Mouse (Mus musculus): Measurements from ENCODE around the gene Palm. TPM values are rescaled to one million over a fixed set of nuclear protein-coding genes. Genes with fewer than 3 reads are reported as not detected.

The Palm gene
- polyA plus RNA-seq, 1 experiment from 2014 or later: 29.6 TPM

DNA sequence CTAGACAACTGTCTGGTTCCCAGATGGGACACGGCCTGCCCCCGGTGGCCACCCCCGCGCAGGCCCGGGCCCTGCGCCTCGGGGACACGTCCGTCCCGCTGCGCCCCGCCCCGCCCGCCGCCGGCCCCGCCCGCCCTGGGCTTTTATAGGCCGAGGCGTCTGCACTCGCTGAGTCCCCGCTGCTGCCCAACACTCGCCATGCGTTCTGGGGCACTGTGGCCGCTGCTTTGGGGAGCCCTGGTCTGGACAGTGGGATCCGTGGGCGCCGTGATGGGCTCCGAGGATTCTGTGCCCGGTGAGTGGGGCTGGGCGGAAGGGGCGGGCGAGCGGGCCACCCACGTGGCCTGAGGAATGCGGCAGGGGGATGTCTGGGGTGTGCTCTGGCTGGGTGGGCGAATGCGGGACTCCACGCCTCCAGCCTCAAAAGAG, 16.3 kb upstream of the Palm start, which contains the start of gene Fstl3:
Gene Fstl3 (plus strand): TSS at position 170 of the 429 bp plus-strand sequence.
- ATAC-seq: no peak
- H3K4me2 ChIP-seq (replicated peaks; ENCODE audit: low read depth, low read length): peak within 1 kb of the TSS; percentile 58
- no peak for DNase-seq (ENCODE audit: low spot score)
- H3K9ac ChIP-seq (replicated peaks; ENCODE audit: low read depth): peak within 1 kb of the TSS; percentile 27; the same call in 1 of the 2 replicates
- H3K36me3 ChIP-seq (ENCODE audit: insufficient read depth, low read length): no peaks in the 10 kb centered on the region; the same call in 1 of the 2 replicates
- 3% methylated on average over 39 of the region's 39 CpGs for WGBS
- H3K4me3 ChIP-seq (ENCODE audit: low read depth, low read length): peak within 1 kb of the TSS; percentile 40
- H3K27ac ChIP-seq (ENCODE audit: low read length): peak within 1 kb of the TSS; percentile 60
- H3K9me3 ChIP-seq (ENCODE audit: low read length): no peaks in the 10 kb centered on the region
- peaks cover 17% of the 10 kb centered on the region; the same call in 1 of the 2 replicates for H3K4me1 ChIP-seq (ENCODE audit: insufficient read depth, low read depth, low read length)
- no peaks in the 10 kb centered on the region for H3K27me3 ChIP-seq (replicated peaks; ENCODE audit: insufficient read depth, low read length)
- TF ChIP-seq CTCF (IDR thresholded peaks at IDR 0.05) (no peak), EP300 (IDR thresholded peaks at IDR 0.05) (no peak)

DNA sequence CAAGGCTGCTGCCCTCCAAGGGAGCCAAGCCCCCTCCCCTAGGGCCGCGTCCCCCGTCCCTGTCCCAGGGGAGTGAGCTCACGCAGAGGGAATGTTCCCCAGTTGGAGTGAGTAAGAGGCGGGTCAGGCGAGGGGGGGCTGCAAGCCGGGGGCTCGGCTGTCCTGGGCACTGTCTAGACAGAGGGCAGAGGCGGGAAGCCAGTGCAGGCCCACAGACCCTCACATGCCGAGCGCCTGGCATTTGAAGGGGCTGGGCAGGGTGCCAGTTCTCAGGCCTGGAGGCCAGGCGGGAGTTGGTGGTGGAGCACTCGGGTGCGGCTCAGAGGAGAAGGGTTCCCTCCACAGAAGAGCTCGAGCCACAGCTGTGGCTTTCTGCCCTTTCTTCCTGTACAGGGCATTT, 15.4 kb upstream of the Palm start:
- no peak overlapping the region for H3K9ac ChIP-seq (replicated peaks; ENCODE audit: low read depth)
- ATAC-seq: peak; percentile 20
- DNase-seq (ENCODE audit: low spot score): peak; percentile 72
- peak overlapping the region; percentile 60 for H3K27ac ChIP-seq (ENCODE audit: low read length)
- H3K4me2 ChIP-seq (replicated peaks; ENCODE audit: low read depth, low read length): peak overlapping the region; percentile 58
- H3K4me1 ChIP-seq (ENCODE audit: insufficient read depth, low read depth, low read length): peaks cover 17% of the 10 kb centered on the region; the same call in 1 of the 2 replicates
- TF ChIP-seq EP300 (IDR thresholded peaks at IDR 0.05): 0 out of 2 replicates have a peak, but pooled peaks have one; percentile 29
- TF ChIP-seq CTCF (IDR thresholded peaks at IDR 0.05): no peak
- WGBS: 2% methylated on average over 15 of the region's 15 CpGs
- H3K9me3 ChIP-seq (ENCODE audit: low read length): no peaks in the 10 kb centered on the region
- no peaks in the 10 kb centered on the region for H3K27me3 ChIP-seq (replicated peaks; ENCODE audit: insufficient read depth, low read length)
- no peaks in the 10 kb centered on the region; the same call in 1 of the 2 replicates for H3K36me3 ChIP-seq (ENCODE audit: insufficient read depth, low read length)
- peak overlapping the region; percentile 40; the same call in 1 of the 2 replicates for H3K4me3 ChIP-seq (ENCODE audit: low read depth, low read length)

DNA sequence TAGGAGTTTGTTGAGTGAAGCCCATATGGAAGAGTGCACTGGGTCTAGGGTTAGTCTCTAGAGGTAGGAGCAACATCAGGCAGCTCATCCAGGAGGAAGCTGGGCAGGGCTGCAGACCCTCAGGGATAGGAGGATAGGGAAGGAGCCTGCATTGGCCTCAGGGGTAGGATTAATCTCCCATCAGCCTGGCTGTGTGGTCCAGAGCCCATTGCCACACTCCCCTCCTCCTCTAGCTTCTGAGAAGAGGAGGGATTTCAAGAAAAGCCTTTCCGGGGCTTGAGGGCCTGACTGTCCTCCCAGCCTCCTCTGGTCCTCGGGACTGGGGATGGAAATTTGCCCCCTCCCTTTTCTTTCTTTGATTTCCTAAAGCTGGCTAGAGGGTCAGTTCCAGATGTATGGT, 14.2 kb upstream of the Palm start:
- Histone ChIP-seq H3K4me2 (replicated peaks; ENCODE audit: low read depth, low read length) (0 out of 2 replicates have a peak overlapping the region, but pooled peaks have one; percentile 61), H3K4me1 (ENCODE audit: insufficient read depth, low read depth, low read length) (peaks cover 17% of the 10 kb centered on the region; the same call in 1 of the 2 replicates), H3K9me3 (ENCODE audit: low read length) (no peaks in the 10 kb centered on the region), H3K4me3 (ENCODE audit: low read depth, low read length) (no peak overlapping the region), H3K27me3 (replicated peaks; ENCODE audit: insufficient read depth, low read length) (no peaks in the 10 kb centered on the region), H3K36me3 (ENCODE audit: insufficient read depth, low read length) (no peaks in the 10 kb centered on the region; the same call in 1 of the 2 replicates), H3K9ac (replicated peaks; ENCODE audit: low read depth) (no peak overlapping the region), H3K27ac (ENCODE audit: low read length) (no peak overlapping the region)
- TF ChIP-seq CTCF (IDR thresholded peaks at IDR 0.05): no peak
- no peak for TF ChIP-seq EP300 (IDR thresholded peaks at IDR 0.05)
- no peak for ATAC-seq
- no peak for DNase-seq (ENCODE audit: low spot score)
- 17% methylated on average over 2 of the region's 2 CpGs for WGBS

DNA sequence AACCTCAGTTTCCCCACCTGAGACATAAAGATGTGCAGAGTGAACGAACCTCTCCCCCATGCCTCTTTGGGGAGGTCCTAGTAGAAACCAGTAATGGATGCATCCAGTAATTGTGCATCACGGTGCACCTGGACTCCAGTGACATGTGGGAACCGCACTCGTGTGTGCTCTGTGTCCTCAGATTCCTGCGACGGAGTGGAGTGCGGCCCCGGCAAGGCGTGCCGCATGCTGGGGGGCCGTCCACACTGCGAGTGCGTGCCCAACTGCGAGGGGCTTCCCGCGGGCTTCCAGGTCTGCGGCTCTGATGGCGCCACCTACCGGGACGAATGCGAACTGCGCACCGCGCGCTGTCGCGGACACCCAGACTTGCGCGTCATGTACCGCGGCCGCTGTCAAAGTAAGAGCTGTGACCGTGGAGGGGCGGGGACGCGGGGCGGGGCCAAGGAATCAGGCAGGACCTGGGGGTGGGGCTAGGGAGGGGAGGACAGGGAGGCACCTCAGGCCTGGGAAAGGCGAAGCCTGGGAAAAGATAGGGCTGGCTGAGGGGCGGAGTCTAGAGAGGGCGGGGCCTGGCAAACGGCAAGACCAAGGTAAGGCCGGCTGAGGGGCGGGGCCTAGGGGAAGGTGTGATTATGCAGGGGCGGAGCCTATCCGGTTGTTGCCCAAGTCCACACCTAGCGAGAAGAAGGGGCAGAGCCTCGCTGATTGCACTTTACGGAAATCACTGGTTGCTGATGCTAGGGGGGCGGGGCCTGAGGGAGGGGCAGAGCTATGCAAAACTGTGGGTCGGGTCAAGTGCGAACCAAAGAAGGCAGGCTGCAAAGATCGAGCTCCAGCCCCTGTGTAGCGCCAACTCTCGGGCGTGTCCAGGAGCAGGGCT, 13.3 kb upstream of the Palm start:
- ATAC-seq: peak; percentile 88
- DNase-seq (ENCODE audit: low spot score): peak; percentile 98
- Histone ChIP-seq H3K36me3 (ENCODE audit: insufficient read depth, low read length) (no peaks in the 10 kb centered on the region; the same call in 1 of the 2 replicates), H3K4me1 (ENCODE audit: insufficient read depth, low read depth, low read length) (peaks cover 17% of the 10 kb centered on the region; the same call in 1 of the 2 replicates), H3K27ac (ENCODE audit: low read length) (peak overlapping the region; percentile 78), H3K9ac (replicated peaks; ENCODE audit: low read depth) (no peak overlapping the region), H3K4me3 (ENCODE audit: low read depth, low read length) (peak overlapping the region; percentile 31), H3K9me3 (ENCODE audit: low read length) (no peaks in the 10 kb centered on the region), H3K27me3 (replicated peaks; ENCODE audit: insufficient read depth, low read length) (no peaks in the 10 kb centered on the region), H3K4me2 (replicated peaks; ENCODE audit: low read depth, low read length) (peak overlapping the region; percentile 61)
- no peak for TF ChIP-seq EP300 (IDR thresholded peaks at IDR 0.05)
- peak; percentile 89 for TF ChIP-seq CTCF (IDR thresholded peaks at IDR 0.05)
- WGBS: 2% methylated on average over 55 of the region's 55 CpGs

DNA sequence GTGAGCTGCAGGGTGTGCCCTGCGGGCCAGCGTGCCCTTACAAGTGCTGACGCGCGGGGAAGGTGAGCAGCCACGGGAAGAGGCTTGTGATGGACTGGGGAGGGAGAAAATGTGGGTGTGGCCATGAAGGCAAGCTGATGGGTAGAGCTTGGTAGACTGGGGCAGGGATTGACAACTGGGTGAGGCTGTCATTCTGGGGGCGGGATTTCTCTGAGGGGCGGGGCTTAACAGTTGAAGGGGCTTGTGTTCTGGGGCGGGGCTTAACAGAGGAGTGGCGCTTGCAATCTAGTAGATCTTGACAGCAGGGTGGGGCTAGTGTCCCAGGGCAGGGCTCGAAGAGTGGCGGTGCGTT, 12.7 kb upstream of the Palm start:
- Histone ChIP-seq H3K4me2 (replicated peaks; ENCODE audit: low read depth, low read length) (peak overlapping the region; percentile 61), H3K9me3 (ENCODE audit: low read length) (no peaks in the 10 kb centered on the region), H3K27me3 (replicated peaks; ENCODE audit: insufficient read depth, low read length) (no peaks in the 10 kb centered on the region), H3K4me1 (ENCODE audit: insufficient read depth, low read depth, low read length) (peaks cover 17% of the 10 kb centered on the region; the same call in 1 of the 2 replicates), H3K9ac (replicated peaks; ENCODE audit: low read depth) (no peak overlapping the region), H3K36me3 (ENCODE audit: insufficient read depth, low read length) (no peaks in the 10 kb centered on the region; the same call in 1 of the 2 replicates), H3K4me3 (ENCODE audit: low read depth, low read length) (peak overlapping the region; percentile 31), H3K27ac (ENCODE audit: low read length) (peak overlapping the region; percentile 78)
- DNase-seq (ENCODE audit: low spot score) (no peak), ATAC-seq (no peak)
- TF ChIP-seq EP300 (IDR thresholded peaks at IDR 0.05): no peak
- TF ChIP-seq CTCF (IDR thresholded peaks at IDR 0.05): no peak
- WGBS: under 1% methylated on average over 13 of the region's 13 CpGs

DNA sequence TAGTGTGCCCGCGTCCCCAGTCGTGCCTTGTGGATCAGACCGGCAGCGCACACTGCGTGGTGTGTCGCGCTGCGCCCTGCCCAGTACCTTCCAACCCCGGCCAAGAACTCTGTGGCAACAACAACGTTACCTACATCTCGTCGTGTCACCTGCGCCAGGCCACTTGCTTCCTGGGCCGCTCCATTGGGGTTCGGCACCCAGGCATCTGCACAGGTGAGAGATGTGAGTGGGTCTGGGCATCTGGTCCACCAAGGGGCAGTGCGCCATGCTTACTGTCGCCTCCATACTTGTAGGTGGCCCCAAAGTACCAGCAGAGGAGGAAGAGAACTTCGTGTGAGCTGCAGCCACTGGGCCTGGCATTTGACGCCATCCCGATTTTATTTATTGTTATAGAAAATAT, 12.2 kb upstream of the Palm start:
- Histone ChIP-seq H3K27ac (ENCODE audit: low read length) (peak overlapping the region; percentile 78), H3K4me1 (ENCODE audit: insufficient read depth, low read depth, low read length) (peaks cover 17% of the 10 kb centered on the region; the same call in 1 of the 2 replicates), H3K4me3 (ENCODE audit: low read depth, low read length) (peak overlapping the region; percentile 31), H3K36me3 (ENCODE audit: insufficient read depth, low read length) (no peaks in the 10 kb centered on the region; the same call in 1 of the 2 replicates), H3K4me2 (replicated peaks; ENCODE audit: low read depth, low read length) (peak overlapping the region; percentile 61), H3K9ac (replicated peaks; ENCODE audit: low read depth) (no peak overlapping the region), H3K27me3 (replicated peaks; ENCODE audit: insufficient read depth, low read length) (no peaks in the 10 kb centered on the region), H3K9me3 (ENCODE audit: low read length) (no peaks in the 10 kb centered on the region)
- ATAC-seq (no peak), DNase-seq (ENCODE audit: low spot score) (no peak)
- TF ChIP-seq EP300 (IDR thresholded peaks at IDR 0.05): no peak
- TF ChIP-seq CTCF (IDR thresholded peaks at IDR 0.05): no peak
- WGBS: 27% methylated on average over 21 of the region's 21 CpGs

Data from lung, postnatal 0 days (tissue).